Mouse (Mus musculus) heart, postnatal 25 days (tissue): ENCODE measurements around the gene Gtf3c5. TPM values are rescaled to one million over a fixed set of nuclear protein-coding genes. Genes with fewer than 3 reads are reported as not detected.

ENCODE experiments used
- DNase-seq: peaks from one replicate; pipeline ENCODE4 v3.0.0; 2022; ENCODE audit warnings: low spot score
- intact Hi-C: fragments of 180-260 bp; cut with DNase I; formaldehyde crosslinking; loops from one replicate; pipeline ENCODE4 v1.15.1; 2025
- total RNA-seq, 2 experiments: library from RNA; stranded (reverse); gene quantifications; 2 replicates each; pipeline ENCODE4 v1.2.3; 2021

Gene Gtf3c5
- 10 to 100 TPM; 11.5 to 11.6 TPM for total RNA-seq

GRCm38 (mm10) chr2:28583651-28584050 is at the start of gene Gtf3c5:
TSS of gene Gtf3c5 (minus strand) at chr2:28583751.
- intact Hi-C loops: no loop called here
- DNase-seq: no peak

GRCm38 (mm10) chr2:28633136-28633535 is 49.6 kb upstream of the Gtf3c5 start:
- intact Hi-C loops: no loop called here
- DNase-seq: no peak

GRCm38 (mm10) chr2:28632626-28633025 is 49.1 kb upstream of the Gtf3c5 start:
- DNase-seq: no peak
- intact Hi-C loops: no loop called here

GRCm38 (mm10) chr2:28629911-28630381 is 46.4 kb upstream of the Gtf3c5 start:
- DNase-seq: no peak
- intact Hi-C loops: no loop called here

- no peak for DNase-seq
- intact Hi-C loops: no loop called here
Observed at GRCm38 (mm10) chr2:28628053-28628452, 44.5 kb upstream of the Gtf3c5 start.

GRCm38 (mm10) chr2:28626038-28626437 is 42.5 kb upstream of the Gtf3c5 start:
- no peak for DNase-seq
- intact Hi-C loops: no loop called here

- intact Hi-C loops: no loop called here
- no peak for DNase-seq
Observed at GRCm38 (mm10) chr2:28624870-28625269, 41.3 kb upstream of the Gtf3c5 start.

GRCm38 (mm10) chr2:28622521-28623124 is 39.1 kb upstream of the Gtf3c5 start:
- DNase-seq: no peak
- intact Hi-C loops: no loop called here

GRCm38 (mm10) chr2:28621664-28622171 is 38.2 kb upstream of the Gtf3c5 start, which contains the start of gene Gfi1b:
TSS of gene Gfi1b (minus strand) at chr2:28621982.
- intact Hi-C loops: loop anchor here (2.0 kb wide), 1 partner anchor 27 kb away; no protein-coding TSS in a partner anchor
- DNase-seq: no peak

GRCm38 (mm10) chr2:28621111-28621510 is 37.6 kb upstream of the Gtf3c5 start:
- no peak for DNase-seq
- intact Hi-C loops: loop anchor here (2.0 kb wide), 1 partner anchor 26 kb away; no protein-coding TSS in a partner anchor

GRCm38 (mm10) chr2:28620522-28620921 is 37.0 kb upstream of the Gtf3c5 start:
- intact Hi-C loops: loop anchor here (2.0 kb wide), 1 partner anchor 26 kb away; no protein-coding TSS in a partner anchor
- no peak for DNase-seq

GRCm38 (mm10) chr2:28619369-28619768 is 35.8 kb upstream of the Gtf3c5 start:
- intact Hi-C loops: no loop called here
- DNase-seq: no peak

GRCm38 (mm10) chr2:28618777-28619336 is 35.3 kb upstream of the Gtf3c5 start:
- intact Hi-C loops: no loop called here
- DNase-seq: no peak

GRCm38 (mm10) chr2:28617498-28618486 is 34.2 kb upstream of the Gtf3c5 start:
- DNase-seq: no peak
- intact Hi-C loops: no loop called here

GRCm38 (mm10) chr2:28616874-28617273 is 33.3 kb upstream of the Gtf3c5 start:
- intact Hi-C loops: no loop called here
- DNase-seq: no peak

- intact Hi-C loops: no loop called here
- DNase-seq: no peak
Observed at GRCm38 (mm10) chr2:28616358-28616757, 32.8 kb upstream of the Gtf3c5 start.

- no peak for DNase-seq
- intact Hi-C loops: no loop called here
Observed at GRCm38 (mm10) chr2:28613599-28613998, 30.0 kb upstream of the Gtf3c5 start.

GRCm38 (mm10) chr2:28612436-28613063 is 29.0 kb upstream of the Gtf3c5 start:
- no peak for DNase-seq
- intact Hi-C loops: no loop called here

GRCm38 (mm10) chr2:28611407-28611787 is 27.8 kb upstream of the Gtf3c5 start:
- intact Hi-C loops: no loop called here
- no peak for DNase-seq
